Mouse (Mus musculus) MEL (cell line): ENCODE data around the gene Plbd1. TPM values are rescaled to one million over a fixed set of nuclear protein-coding genes. Genes with fewer than 3 reads are reported as not detected.

Experiments used
- DNase-seq: peaks from one replicate; pipeline ENCODE4 v3.0.0; 2011; ENCODE audit warnings: low read depth, low spot score
- H3K27ac ChIP-seq: 2 replicates; pipeline ENCODE4 v1.5.1; 2012; ENCODE audit warnings: low read depth, mild to moderate bottlenecking, control low read depth, low read length, moderate library complexity; ENCODE audit not compliant: control insufficient read depth
- H3K27me3 ChIP-seq, 2 experiments: fragments of 150-350 bp in 1 of 2; sonication (generic) in 1 of 2; 2 replicates each; pipeline ENCODE4 v1.6.1; 2012; ENCODE audit warnings: low read length in 2 of 2, mild to moderate bottlenecking in 2 of 2, improper control_type of control experiment in 1 of 2, moderate library complexity in 1 of 2; ENCODE audit not compliant: insufficient read depth in 2 of 2, control insufficient read depth in 1 of 2
- H3K36me3 ChIP-seq, 2 experiments: 2 replicates each; pipeline ENCODE4 v1.6.1; 2012 to 2014; ENCODE audit warnings: low read length in 2 of 2, improper control_type of control experiment in 1 of 2, inconsistent platforms in 1 of 2, mild to moderate bottlenecking in 1 of 2; ENCODE audit not compliant: insufficient read depth in 2 of 2, control insufficient read depth in 1 of 2
- H3K4me1 ChIP-seq, 2 experiments: fragments of 150-350 bp in 1 of 2; sonication (generic) in 1 of 2; 2 replicates each; pipeline ENCODE4 v1.6.1; 2012; ENCODE audit warnings: low read length in 2 of 2, improper control_type of control experiment in 1 of 2, mild to moderate bottlenecking in 1 of 2; ENCODE audit not compliant: insufficient read depth in 2 of 2, control insufficient read depth in 1 of 2
- H3K4me3 ChIP-seq, 2 experiments: fragments of 150-350 bp in 1 of 2; sonication (generic) in 1 of 2; 2 replicates each; pipeline ENCODE4 v1.5.1; 2012; ENCODE audit warnings: low read depth in 2 of 2, low read length in 2 of 2, mild to moderate bottlenecking in 2 of 2, moderate library complexity in 2 of 2, control low read depth in 1 of 2, improper control_type of control experiment in 1 of 2; ENCODE audit not compliant: control insufficient read depth in 1 of 2, insufficient read depth in 1 of 2
- H3K79me2 ChIP-seq: 2 replicates; pipeline ENCODE4 v1.6.1; 2012; ENCODE audit warnings: mild to moderate bottlenecking, low read length, moderate library complexity; ENCODE audit not compliant: control insufficient read depth, poor library complexity, insufficient read depth
- H3K9ac ChIP-seq: 2 replicates; pipeline ENCODE4 v1.6.1; 2012; ENCODE audit warnings: low read depth, mild to moderate bottlenecking, control low read depth, low read length, moderate library complexity; ENCODE audit not compliant: control insufficient read depth, poor library complexity, severe bottlenecking
- H3K9me3 ChIP-seq: fragments of 150-350 bp; sonication (generic); replicated peaks from 2 replicates; pipeline ENCODE4 v1.6.1; 2012; ENCODE audit warnings: mild to moderate bottlenecking, low read length, improper control_type of control experiment, moderate library complexity; ENCODE audit not compliant: insufficient read depth
- CHD1 ChIP-seq: IDR thresholded peaks from 2 replicates; pipeline ENCODE4 v1.6.1; 2012; ENCODE audit warnings: low read depth, mild to moderate bottlenecking, inconsistent platforms, low read length, improper control_type of control experiment
- CHD2 ChIP-seq: IDR thresholded peaks from 2 replicates; pipeline ENCODE4 v1.6.1; 2011; ENCODE audit warnings: low read length, improper control_type of control experiment
- CTCF ChIP-seq, 3 experiments: IDR thresholded peaks in 2 of 3; conservative IDR thresholded peaks in 1 of 3; 2 replicates each; pipeline ENCODE4 v1.5.1; 2011 to 2012; ENCODE audit warnings: low read length in 3 of 3, low read depth in 2 of 3, mild to moderate bottlenecking in 2 of 3, improper control_type of control experiment in 1 of 3, inconsistent platforms in 1 of 3, mixed read lengths in 1 of 3, moderate library complexity in 1 of 3; ENCODE audit not compliant: control insufficient read depth in 1 of 3, insufficient read depth in 1 of 3, poor library complexity in 1 of 3, severe bottlenecking in 1 of 3
- ELF1 ChIP-seq: IDR thresholded peaks from 2 replicates; pipeline ENCODE4 v1.6.1; 2014; ENCODE audit warnings: low read depth, mild to moderate bottlenecking, inconsistent platforms, low read length, improper control_type of control experiment, moderate library complexity
- EP300 ChIP-seq, 2 experiments: IDR thresholded peaks; 2 replicates each; pipeline ENCODE4 v1.6.1; 2011; ENCODE audit warnings: improper control_type of control experiment in 2 of 2, low read length in 2 of 2, low read depth in 1 of 2, mild to moderate bottlenecking in 1 of 2
- GATA1 ChIP-seq: IDR thresholded peaks from 2 replicates; pipeline ENCODE4 v1.6.1; 2011; ENCODE audit warnings: low read depth, low read length, improper control_type of control experiment
- MAX ChIP-seq: IDR thresholded peaks from 2 replicates; pipeline ENCODE4 v1.6.1; 2011; ENCODE audit warnings: low read length, improper control_type of control experiment
- MAZ ChIP-seq: IDR thresholded peaks from 2 replicates; pipeline ENCODE4 v1.6.1; 2012; ENCODE audit warnings: low read depth, mild to moderate bottlenecking, inconsistent platforms, low read length, improper control_type of control experiment
- MYB ChIP-seq: IDR thresholded peaks from 2 replicates; pipeline ENCODE4 v1.6.1; 2011; ENCODE audit warnings: mild to moderate bottlenecking, low read depth, low read length, improper control_type of control experiment
- MYC ChIP-seq: IDR thresholded peaks from 2 replicates; pipeline ENCODE4 v1.6.1; 2011; ENCODE audit warnings: low read depth, mild to moderate bottlenecking, low read length, improper control_type of control experiment, moderate library complexity
- POLR2A ChIP-seq, 2 experiments: IDR thresholded peaks; 2 replicates each; pipeline ENCODE4 v1.6.1; 2011 to 2012; ENCODE audit warnings: low read length in 2 of 2, mild to moderate bottlenecking in 2 of 2, control low read depth in 1 of 2, improper control_type of control experiment in 1 of 2, low read depth in 1 of 2, moderate library complexity in 1 of 2; ENCODE audit not compliant: control insufficient read depth in 1 of 2, insufficient read depth in 1 of 2, poor library complexity in 1 of 2
- POLR2AphosphoS2 ChIP-seq: IDR thresholded peaks from 2 replicates; pipeline ENCODE4 v1.6.1; 2011; ENCODE audit warnings: low read length, improper control_type of control experiment
- RAD21 ChIP-seq: IDR thresholded peaks from 2 replicates; pipeline ENCODE4 v1.6.1; 2011; ENCODE audit warnings: mild to moderate bottlenecking, low read depth, low read length, improper control_type of control experiment
- RCOR1 ChIP-seq: IDR thresholded peaks from 2 replicates; pipeline ENCODE4 v1.6.1; 2012; ENCODE audit warnings: low read depth, mild to moderate bottlenecking, inconsistent platforms, low read length, improper control_type of control experiment
- TAL1 ChIP-seq: IDR thresholded peaks from 2 replicates; pipeline ENCODE4 v1.6.1; 2012; ENCODE audit warnings: mild to moderate bottlenecking, inconsistent platforms, low read length, moderate library complexity, mixed read lengths
- TBP ChIP-seq: IDR thresholded peaks from 2 replicates; pipeline ENCODE4 v1.8.0; 2011; ENCODE audit warnings: low read depth, low read length, improper control_type of control experiment
- TCF12 ChIP-seq: IDR thresholded peaks from 2 replicates; pipeline ENCODE4 v1.6.1; 2014; ENCODE audit warnings: low read depth, mild to moderate bottlenecking, inconsistent platforms, low read length, improper control_type of control experiment, moderate library complexity
- ZKSCAN1 ChIP-seq: IDR thresholded peaks from 2 replicates; pipeline ENCODE4 v1.6.1; 2012; ENCODE audit warnings: low read depth, mild to moderate bottlenecking, inconsistent platforms, low read length, improper control_type of control experiment, moderate library complexity
- ZNF384 ChIP-seq: IDR thresholded peaks from 2 replicates; pipeline ENCODE4 v1.6.1; 2012; ENCODE audit warnings: low read depth, mild to moderate bottlenecking, inconsistent platforms, low read length, improper control_type of control experiment
- polyA plus RNA-seq, 2 experiments: library from polyadenylated mRNA; stranded (reverse) in 1 of 2; unstranded in 1 of 2; fragments of >175 nt in 1 of 2; fragments of >200 nt in 1 of 2; gene quantifications; 2 replicates each; pipeline versions ENCODE4 v1.2.1 to v1.2.4; 2012; ENCODE audit warnings: low replicate concordance in 2 of 2, low read depth in 1 of 2; ENCODE audit not compliant: insufficient read length in 2 of 2, insufficient read depth in 1 of 2, missing spikeins in 1 of 2
- total RNA-seq: library from RNA; depleted of rRNA; stranded (reverse); fragments of 300-350 nt; gene quantifications from 2 replicates; pipeline ENCODE4 v1.2.3, GENCODE M21; 2012

Gene Plbd1
- total and polyA plus RNA-seq, 3 experiments, result not detected

DNA sequence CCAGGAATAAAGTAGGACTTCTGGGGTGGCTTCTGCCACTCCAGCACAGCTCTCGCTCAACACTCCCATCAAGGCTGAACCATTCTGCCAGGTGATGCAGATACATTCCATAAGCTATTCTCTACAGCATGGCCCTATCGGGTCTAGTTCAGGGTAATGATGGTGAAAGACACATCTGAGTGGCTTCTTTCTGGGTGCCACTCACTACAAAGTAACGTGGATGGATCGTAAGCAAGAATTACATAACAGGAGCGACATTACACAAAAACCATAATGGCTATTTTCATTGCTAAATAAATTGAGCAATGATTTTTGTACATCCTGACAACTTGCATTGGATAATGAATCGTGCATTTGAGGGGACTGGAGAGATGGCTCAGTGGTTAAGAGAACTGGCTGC, 13.2 kb upstream of the Plbd1 start:
- TF ChIP-seq ZNF384, result no peak
- no peak overlapping the region for H3K4me3 ChIP-seq
- no peaks in the 10 kb centered on the region for H3K27me3 ChIP-seq
- H3K9ac ChIP-seq, result no peak overlapping the region
- no peak for DNase-seq
- no peaks in the 10 kb centered on the region for H3K79me2 ChIP-seq
- H3K36me3 ChIP-seq, result no peaks in the 10 kb centered on the region
- H3K27ac ChIP-seq, result no peak overlapping the region
- H3K9me3 ChIP-seq, result no peaks in the 10 kb centered on the region
- no peaks in the 10 kb centered on the region for H3K4me1 ChIP-seq

DNA sequence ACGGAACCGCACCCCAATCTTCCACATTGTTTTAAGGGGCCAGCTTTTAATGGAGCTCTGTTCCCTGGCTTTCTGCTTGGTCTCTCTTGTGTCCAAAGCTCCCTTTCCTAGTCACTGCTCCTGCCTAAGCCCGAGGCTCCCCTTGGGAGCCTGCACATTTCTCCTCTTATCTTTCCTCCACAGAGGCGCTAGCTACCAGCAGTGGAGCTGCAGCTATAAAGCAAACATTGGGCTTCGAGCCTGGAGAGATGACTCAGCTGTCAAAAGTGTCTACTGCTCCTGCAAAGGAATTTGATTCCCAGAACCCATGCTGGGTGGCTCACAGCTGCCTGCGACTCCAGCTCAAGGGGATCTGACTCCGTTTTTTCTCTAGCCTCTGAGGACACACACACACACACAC, 10.7 kb upstream of the Plbd1 start:
- no peak overlapping the region for H3K9ac ChIP-seq
- no peaks in the 10 kb centered on the region for H3K4me1 ChIP-seq
- no peaks in the 10 kb centered on the region for H3K36me3 ChIP-seq
- peak; percentile 35 for DNase-seq
- no peaks in the 10 kb centered on the region for H3K9me3 ChIP-seq
- H3K27me3 ChIP-seq, result no peaks in the 10 kb centered on the region
- no peaks in the 10 kb centered on the region for H3K79me2 ChIP-seq
- H3K27ac ChIP-seq, result no peak overlapping the region
- H3K4me3 ChIP-seq, result no peak overlapping the region
- TF ChIP-seq EP300 (IDR thresholded peaks at IDR 0.05; ENCODE audit: low read depth in 1 of 2, low read length in 2 of 2) (peak; percentile 13 to 16; a peak in 1 of 4 replicates), MYC (no peak), TAL1 (peak; percentile 12; the same call in 1 of the 2 replicates)

DNA sequence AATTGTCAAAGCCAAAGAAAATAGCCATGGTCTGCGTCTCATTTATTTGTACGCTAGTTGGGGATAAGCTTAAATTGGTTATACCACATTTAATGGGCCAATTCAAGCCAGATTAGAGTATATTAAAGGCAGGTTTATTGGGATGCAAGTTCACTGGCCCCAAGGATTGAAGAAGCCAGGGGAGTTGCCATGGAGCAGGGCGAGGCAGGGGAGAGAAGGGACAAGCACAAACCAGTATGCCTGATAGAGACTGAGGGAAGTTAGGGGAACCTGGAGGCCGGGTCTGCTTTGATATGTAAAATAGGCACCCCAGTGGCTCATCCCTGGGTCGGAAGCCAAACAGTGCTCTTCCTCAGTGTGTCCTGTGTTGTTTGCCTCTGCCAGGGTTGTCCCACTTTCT, 7.5 kb upstream of the Plbd1 start:
- H3K4me3 ChIP-seq, result no peak overlapping the region
- no peak overlapping the region for H3K27ac ChIP-seq
- H3K4me1 ChIP-seq, result no peaks in the 10 kb centered on the region
- DNase-seq, result no peak
- no peak overlapping the region for H3K9ac ChIP-seq
- H3K9me3 ChIP-seq, result no peaks in the 10 kb centered on the region
- TF ChIP-seq MAX, result no peak
- no peak for TF ChIP-seq CHD1
- TF ChIP-seq ZNF384, result no peak
- no peak for TF ChIP-seq MYB
- TF ChIP-seq TCF12, result no peak
- no peak for TF ChIP-seq TBP
- no peak for TF ChIP-seq RCOR1
- TF ChIP-seq MAZ, result no peak
- TF ChIP-seq CHD2, result no peak
- no peak for TF ChIP-seq GATA1
- TF ChIP-seq POLR2A (IDR thresholded peaks at IDR 0.05; ENCODE audit: control insufficient read depth in 1 of 2, insufficient read depth in 1 of 2, low read depth in 1 of 2, low read length in 2 of 2, poor library complexity in 1 of 2), result no peak
- no peak for TF ChIP-seq CTCF (IDR thresholded peaks at IDR 0.05 in 2 of 3, conservative IDR thresholded peaks at IDR 0.05 in 1 of 3; ENCODE audit: control insufficient read depth in 1 of 3, insufficient read depth in 1 of 3, low read depth in 2 of 3, low read length in 3 of 3, poor library complexity in 1 of 3, severe bottlenecking in 1 of 3)
- TF ChIP-seq TAL1, result no peak
- TF ChIP-seq ZKSCAN1, result no peak
- TF ChIP-seq EP300 (IDR thresholded peaks at IDR 0.05; ENCODE audit: low read depth in 1 of 2, low read length in 2 of 2), result no peak
- no peak for TF ChIP-seq RAD21
- no peak for TF ChIP-seq POLR2AphosphoS2
- no peak for TF ChIP-seq ELF1
- H3K79me2 ChIP-seq, result no peaks in the 10 kb centered on the region
- no peaks in the 10 kb centered on the region for H3K36me3 ChIP-seq
- no peaks in the 10 kb centered on the region for H3K27me3 ChIP-seq
